Mouse (Mus musculus): ENCODE measurements around the gene Mrm1. TPM values are rescaled to one million over a fixed set of nuclear protein-coding genes. Genes with fewer than 3 reads are reported as not detected.
A peak's percentile ranks its signal among the peaks of the same experiment; 100 is the strongest.

Gene Mrm1
- 9.3 and 10.3 TPM in 2 replicates for polyA plus RNA-seq (2012; rRNA removed)

DNA sequence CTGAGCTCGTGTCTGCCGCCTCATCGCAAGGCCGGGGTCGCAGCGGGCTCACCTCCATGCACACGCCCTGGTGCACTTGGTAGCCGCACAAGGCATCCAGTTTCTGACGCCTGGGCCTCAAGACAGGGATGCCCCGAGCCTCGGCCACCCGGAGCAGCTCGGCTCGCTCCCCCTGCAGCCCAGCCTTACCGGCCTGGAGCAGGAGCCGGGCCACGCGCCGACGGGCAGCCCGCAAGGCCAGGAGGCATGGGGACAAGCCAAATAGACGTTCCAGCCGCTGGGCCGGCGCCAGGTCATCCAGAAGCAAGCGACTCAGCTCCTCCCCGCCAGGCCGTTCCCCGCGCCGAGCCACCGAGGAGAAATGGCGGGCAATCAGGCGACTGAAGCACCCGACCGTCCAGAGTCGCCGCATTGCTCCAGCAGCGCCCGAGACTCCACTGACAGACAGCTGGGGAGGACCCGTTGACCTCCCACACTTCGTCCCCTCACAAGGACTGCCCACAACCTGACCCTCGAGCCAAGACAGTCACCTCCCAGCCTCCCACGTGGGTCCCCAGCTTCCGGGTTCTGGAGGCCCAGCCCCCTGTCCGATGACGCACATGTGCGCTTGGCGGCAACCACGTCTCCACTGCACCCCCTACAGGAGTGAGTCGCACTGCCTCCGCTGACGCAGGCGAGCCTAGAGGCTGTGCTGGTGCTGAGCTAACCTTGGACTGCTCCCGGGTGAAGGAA, at the start of gene Mrm1:
TSS of gene Mrm1 (minus strand) at position 555 of the 732 bp plus-strand sequence.
- Histone ChIP-seq H3K27me3 (replicated peaks; ENCODE audit: control insufficient read depth, insufficient read depth, low read length) (no peaks in the 10 kb centered on the region), H3K36me3 (ENCODE audit: control insufficient read depth, insufficient read depth, low read length) (no peaks in the 10 kb centered on the region), H3K4me1 (ENCODE audit: control insufficient read depth, insufficient read depth, low read length) (no peaks in the 10 kb centered on the region), H3K27ac (ENCODE audit: insufficient read depth, low read depth, low read length) (peak within 1 kb of the TSS; percentile 55), H3K4me3 (ENCODE audit: insufficient read depth, low read depth, low read length) (peak within 1 kb of the TSS; percentile 67)
- WGBS = under 1% methylated on average over 55 of the region's 55 CpGs
- TF ChIP-seq CTCF (conservative IDR thresholded peaks at IDR 0.05; ENCODE audit: insufficient read depth, insufficient read length, low read depth, low read length) (peak; percentile 85), POLR2A (IDR thresholded peaks at IDR 0.05; ENCODE audit: low read depth, low read length) (peak; percentile 34)
- DNase-seq = peak; percentile 98

DNA sequence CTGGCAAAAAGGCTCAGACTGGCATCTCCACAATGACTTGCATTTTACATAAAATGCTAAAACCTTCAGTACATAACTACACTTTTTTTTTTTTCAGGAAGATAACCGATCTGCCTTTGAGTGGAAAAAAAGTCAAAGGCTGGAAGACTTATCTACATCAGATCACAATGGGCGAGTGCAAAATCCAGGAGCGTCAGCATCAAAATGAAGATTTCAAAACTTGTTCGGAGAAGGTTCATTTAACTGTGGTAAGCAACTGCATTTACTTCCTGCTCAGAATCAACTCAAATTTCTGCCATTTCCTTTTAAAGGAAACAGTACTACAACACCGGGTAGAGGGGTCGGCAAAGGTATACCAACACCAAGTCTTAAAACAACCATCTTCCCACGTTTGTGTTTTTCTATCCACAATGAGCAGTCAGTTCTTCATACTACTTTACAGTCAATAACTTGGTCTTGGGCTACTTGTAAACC, 49.5 kb upstream of the Mrm1 start:
- peak overlapping the region; percentile 94 for H3K27ac ChIP-seq (ENCODE audit: insufficient read depth, low read depth, low read length)
- H3K27me3 ChIP-seq (replicated peaks; ENCODE audit: control insufficient read depth, insufficient read depth, low read length) = no peaks in the 10 kb centered on the region
- DNase-seq = peak; percentile 11
- TF ChIP-seq CTCF (conservative IDR thresholded peaks at IDR 0.05; ENCODE audit: insufficient read depth, insufficient read length, low read depth, low read length) = no peak
- no peak for TF ChIP-seq POLR2A (IDR thresholded peaks at IDR 0.05; ENCODE audit: low read depth, low read length)
- WGBS = 3% methylated on average over 7 of the region's 7 CpGs
- H3K36me3 ChIP-seq (ENCODE audit: control insufficient read depth, insufficient read depth, low read length) = peaks cover 3% of the 10 kb centered on the region; the same call in 1 of the 2 replicates
- peaks cover 8% of the 10 kb centered on the region; the same call in 1 of the 2 replicates for H3K4me1 ChIP-seq (ENCODE audit: control insufficient read depth, insufficient read depth, low read length)
- H3K4me3 ChIP-seq (ENCODE audit: insufficient read depth, low read depth, low read length) = peak overlapping the region; percentile 98

DNA sequence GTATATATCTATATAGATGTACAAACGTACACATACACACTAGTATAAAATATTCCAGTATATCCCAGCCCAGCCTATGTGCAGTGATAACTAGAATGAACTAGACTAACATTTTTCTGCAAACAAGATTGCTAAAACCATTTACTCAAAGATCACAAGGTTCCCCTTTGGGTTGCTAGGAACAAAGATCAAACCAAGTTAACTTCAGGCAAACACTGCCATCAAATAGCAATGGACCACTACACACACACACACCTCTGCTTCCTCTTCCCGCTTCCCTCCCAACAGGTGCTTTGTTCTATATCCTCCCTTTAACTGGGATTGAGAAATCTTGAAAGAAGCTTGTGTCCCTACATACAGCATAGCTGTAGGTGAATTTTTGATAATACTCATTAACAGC, 48.3 kb upstream of the Mrm1 start:
- H3K27ac ChIP-seq (ENCODE audit: insufficient read depth, low read depth, low read length) = no peak overlapping the region
- peaks cover 4% of the 10 kb centered on the region; the same call in 1 of the 2 replicates for H3K36me3 ChIP-seq (ENCODE audit: control insufficient read depth, insufficient read depth, low read length)
- WGBS = 60% methylated on average over 2 of the region's 2 CpGs
- no peaks in the 10 kb centered on the region for H3K27me3 ChIP-seq (replicated peaks; ENCODE audit: control insufficient read depth, insufficient read depth, low read length)
- DNase-seq = peak; percentile 41
- peaks cover 8% of the 10 kb centered on the region; the same call in 1 of the 2 replicates for H3K4me1 ChIP-seq (ENCODE audit: control insufficient read depth, insufficient read depth, low read length)
- TF ChIP-seq CTCF (conservative IDR thresholded peaks at IDR 0.05; ENCODE audit: insufficient read depth, insufficient read length, low read depth, low read length) (no peak), POLR2A (IDR thresholded peaks at IDR 0.05; ENCODE audit: low read depth, low read length) (no peak)
- H3K4me3 ChIP-seq (ENCODE audit: insufficient read depth, low read depth, low read length) = no peak overlapping the region

DNA sequence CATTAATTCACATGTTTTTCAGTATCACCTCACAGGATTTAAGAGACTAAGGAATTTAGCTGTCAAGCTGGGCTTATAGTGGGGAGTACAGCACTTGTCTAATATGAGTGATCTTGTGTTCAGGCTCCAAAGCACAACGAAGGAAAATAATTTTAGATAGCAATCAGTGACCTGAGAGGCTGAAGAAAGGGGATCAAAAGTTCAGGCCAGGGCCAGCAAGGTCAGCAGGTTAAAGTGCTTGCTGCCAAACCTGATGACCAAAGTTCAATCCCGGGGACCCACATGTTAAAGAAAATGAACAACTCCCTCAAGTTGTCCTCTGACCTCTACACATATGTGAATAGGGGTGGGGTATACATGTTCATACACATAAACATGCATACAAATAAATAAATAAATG, 46.0 kb upstream of the Mrm1 start:
- H3K4me3 ChIP-seq (ENCODE audit: insufficient read depth, low read depth, low read length) = no peak overlapping the region
- TF ChIP-seq CTCF (conservative IDR thresholded peaks at IDR 0.05; ENCODE audit: insufficient read depth, insufficient read length, low read depth, low read length) (no peak), POLR2A (IDR thresholded peaks at IDR 0.05; ENCODE audit: low read depth, low read length) (no peak)
- 19% methylated on average over 2 of the region's 2 CpGs for whole genome bisulfite sequencing
- no peak overlapping the region for H3K27ac ChIP-seq (ENCODE audit: insufficient read depth, low read depth, low read length)
- DNase-seq = peak; percentile 69
- no peaks in the 10 kb centered on the region for H3K27me3 ChIP-seq (replicated peaks; ENCODE audit: control insufficient read depth, insufficient read depth, low read length)
- peaks cover 8% of the 10 kb centered on the region; the same call in 1 of the 2 replicates for H3K4me1 ChIP-seq (ENCODE audit: control insufficient read depth, insufficient read depth, low read length)
- H3K36me3 ChIP-seq (ENCODE audit: control insufficient read depth, insufficient read depth, low read length) = peaks cover 6% of the 10 kb centered on the region

DNA sequence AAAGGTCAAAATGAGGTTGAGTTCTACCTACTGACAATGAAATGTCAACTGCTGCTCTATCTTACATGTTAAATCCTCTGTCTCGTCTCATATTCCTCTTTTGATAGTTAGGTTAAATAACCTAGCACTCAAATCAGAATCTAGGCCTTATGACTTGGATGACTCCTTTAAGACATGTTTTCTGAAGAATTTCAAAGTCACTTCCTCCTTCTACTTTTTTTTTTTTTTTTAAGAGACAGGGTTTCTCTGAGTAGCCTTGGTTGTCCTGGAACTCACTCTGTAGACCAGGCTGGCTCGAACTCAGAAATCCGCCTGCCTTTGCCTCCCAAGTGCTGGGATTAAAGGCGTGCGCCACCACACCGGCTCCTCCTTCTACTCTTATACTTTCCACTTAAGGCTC, 36.0 kb upstream of the Mrm1 start:
- H3K27me3 ChIP-seq (replicated peaks; ENCODE audit: control insufficient read depth, insufficient read depth, low read length) = no peaks in the 10 kb centered on the region
- no peak for DNase-seq
- H3K4me3 ChIP-seq (ENCODE audit: insufficient read depth, low read depth, low read length) = no peak overlapping the region
- H3K4me1 ChIP-seq (ENCODE audit: control insufficient read depth, insufficient read depth, low read length) = no peaks in the 10 kb centered on the region
- WGBS = 97% methylated on average over 6 of the region's 6 CpGs
- TF ChIP-seq CTCF (conservative IDR thresholded peaks at IDR 0.05; ENCODE audit: insufficient read depth, insufficient read length, low read depth, low read length) = no peak
- TF ChIP-seq POLR2A (IDR thresholded peaks at IDR 0.05; ENCODE audit: low read depth, low read length) = no peak
- H3K36me3 ChIP-seq (ENCODE audit: control insufficient read depth, insufficient read depth, low read length) = peaks cover 14% of the 10 kb centered on the region
- H3K27ac ChIP-seq (ENCODE audit: insufficient read depth, low read depth, low read length) = no peak overlapping the region

DNA sequence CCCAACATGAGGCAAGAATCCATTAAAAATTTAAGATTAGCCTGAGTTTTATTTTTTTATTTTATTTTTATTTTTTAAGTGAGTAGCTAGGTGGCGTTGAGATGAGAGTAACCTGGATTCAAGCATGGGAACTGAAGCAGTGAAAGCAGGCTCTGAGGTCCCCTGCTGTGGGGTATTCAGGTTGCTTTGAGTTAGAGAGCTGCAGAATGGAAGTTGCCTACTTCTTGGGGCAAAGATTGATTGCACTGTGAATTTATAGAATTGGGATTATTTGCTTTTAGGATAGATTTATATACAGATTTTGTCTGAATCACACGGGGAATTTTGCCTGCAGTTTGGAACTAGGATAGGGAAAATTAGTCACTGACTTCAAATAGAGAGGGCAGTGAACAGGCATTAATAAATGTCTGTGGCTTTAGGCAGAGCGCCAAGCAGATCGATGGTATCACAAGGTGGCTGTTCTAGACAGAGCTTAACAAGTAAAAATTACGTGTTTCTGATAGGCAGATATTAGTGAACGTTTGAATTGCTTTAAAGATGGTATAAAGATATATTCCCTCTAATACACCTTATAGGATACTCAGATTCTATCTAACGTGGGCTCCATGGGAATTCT, 28.3 kb upstream of the Mrm1 start:
- H3K36me3 ChIP-seq (ENCODE audit: control insufficient read depth, insufficient read depth, low read length) = peaks cover 16% of the 10 kb centered on the region
- 77% methylated on average over 7 of the region's 7 CpGs for WGBS
- DNase-seq = no peak

More for the DNA sequence above, 28.3 kb upstream of the Mrm1 start:
- Histone ChIP-seq H3K27me3 (replicated peaks; ENCODE audit: control insufficient read depth, insufficient read depth, low read length) (no peaks in the 10 kb centered on the region), H3K4me3 (ENCODE audit: insufficient read depth, low read depth, low read length) (no peak overlapping the region), H3K27ac (ENCODE audit: insufficient read depth, low read depth, low read length) (no peak overlapping the region), H3K4me1 (ENCODE audit: control insufficient read depth, insufficient read depth, low read length) (no peaks in the 10 kb centered on the region)
- TF ChIP-seq POLR2A (IDR thresholded peaks at IDR 0.05; ENCODE audit: low read depth, low read length) = no peak
- TF ChIP-seq CTCF (conservative IDR thresholded peaks at IDR 0.05; ENCODE audit: insufficient read depth, insufficient read length, low read depth, low read length) = no peak
